Mouse (Mus musculus): ENCODE measurements at regions not wholly inside any gene's neighbourhood (a gene's known extent, or its start where the extent isn't known, plus 50 kb on each side); places are given as distances from the start of the nearest gene placed in this dataset.
"Not testable (repeated sequence)": the region's sequence is repeated elsewhere in the genome, so short reads cannot be mapped to it uniquely, and the experiment has no call there.

DNA sequence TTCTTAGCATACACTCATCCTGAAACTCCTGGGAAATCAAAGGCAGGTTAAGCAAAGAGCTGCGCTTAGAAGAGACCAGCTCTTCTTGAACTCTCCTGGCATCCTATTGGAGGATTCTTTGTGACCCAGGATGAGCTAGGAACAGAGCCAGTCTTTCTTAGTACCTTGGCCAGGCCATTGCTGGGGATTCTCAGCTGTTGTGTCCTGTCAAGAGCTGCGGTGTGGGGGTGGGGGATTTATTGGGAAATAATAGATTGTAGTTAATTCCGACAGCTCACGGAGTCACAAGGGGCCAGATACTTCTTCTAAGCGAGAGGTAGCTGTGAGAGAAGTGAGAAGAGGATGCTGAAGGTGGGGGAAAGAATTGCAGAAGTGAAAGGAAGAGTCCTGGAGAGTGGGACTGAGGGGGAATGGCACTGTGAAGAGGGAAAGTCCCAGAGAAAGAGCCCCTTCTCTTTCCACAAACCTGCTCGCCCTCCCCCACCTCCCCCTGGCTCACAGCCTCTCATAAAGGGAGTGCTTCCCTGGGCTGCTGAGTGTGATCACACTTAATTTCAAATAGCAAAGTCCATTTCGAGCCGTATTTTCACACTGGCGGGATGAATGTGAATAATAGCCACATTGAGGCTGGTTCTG, 129.8 kb downstream of the Gm5426 start:
- Histone ChIP-seq H3K9ac (ENCODE audit: low read length) (no peak overlapping the region), H3K27me3 (ENCODE audit: control insufficient read depth, insufficient read depth, low read length) (no peaks in the 10 kb centered on the region), H3K9me3 (ENCODE audit: control insufficient read depth, low read length) (no peaks in the 10 kb centered on the region), H3K27ac (replicated peaks) (no peak overlapping the region), H3K4me2 (replicated peaks; ENCODE audit: low read depth) (no peak overlapping the region), H3K36me3 (ENCODE audit: control insufficient read depth, insufficient read depth, low read length) (no peaks in the 10 kb centered on the region), H3K4me3 (ENCODE audit: low read depth, low read length) (no peak overlapping the region), H3K4me1 (replicated peaks; ENCODE audit: control insufficient read depth, insufficient read depth) (peaks cover 4% of the 10 kb centered on the region)
- DNase-seq (ENCODE audit: low spot score) (no peak), ATAC-seq (ENCODE audit: low FRiP score, low TSS enrichment) (no peak)
- 63% methylated on average over 8 of the region's 9 CpGs for WGBS
- TF ChIP-seq EP300 (optimal IDR thresholded peaks at IDR 0.05) (no peak), CTCF (IDR thresholded peaks at IDR 0.05; ENCODE audit: low read depth) (no peak)

DNA sequence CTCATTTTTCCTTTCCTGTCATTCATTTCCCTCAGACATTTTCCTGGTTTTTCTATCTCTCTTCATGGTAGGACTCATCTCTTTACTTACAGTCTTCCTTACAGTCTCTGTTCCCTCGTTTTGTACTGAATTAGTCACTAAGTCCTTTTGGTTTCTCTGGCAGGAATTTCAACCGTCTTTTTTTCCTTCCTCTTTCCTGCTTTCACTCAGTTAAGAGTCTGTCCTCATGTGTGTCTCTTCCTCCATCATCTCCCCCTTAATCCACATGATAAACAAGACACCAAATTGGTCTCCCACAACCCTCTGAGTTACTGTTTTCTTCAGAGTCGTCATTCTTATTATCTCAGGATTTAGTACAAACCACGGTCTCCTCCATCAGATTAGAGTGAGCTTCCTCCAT, 131.2 kb downstream of the Gm5426 start:
- Histone ChIP-seq H3K27ac (replicated peaks) (no peak overlapping the region), H3K9ac (ENCODE audit: low read length) (no peak overlapping the region), H3K4me1 (replicated peaks; ENCODE audit: control insufficient read depth, insufficient read depth) (peaks cover 4% of the 10 kb centered on the region), H3K4me2 (replicated peaks; ENCODE audit: low read depth) (no peak overlapping the region), H3K36me3 (ENCODE audit: control insufficient read depth, insufficient read depth, low read length) (no peaks in the 10 kb centered on the region), H3K9me3 (ENCODE audit: control insufficient read depth, low read length) (no peaks in the 10 kb centered on the region), H3K27me3 (ENCODE audit: control insufficient read depth, insufficient read depth, low read length) (no peaks in the 10 kb centered on the region), H3K4me3 (ENCODE audit: low read depth, low read length) (no peak overlapping the region)
- TF ChIP-seq EP300 (optimal IDR thresholded peaks at IDR 0.05) (no peak), CTCF (IDR thresholded peaks at IDR 0.05; ENCODE audit: low read depth) (no peak)
- ATAC-seq (ENCODE audit: low FRiP score, low TSS enrichment) = no peak
- DNase-seq (ENCODE audit: low spot score) = no peak
- WGBS = 69% methylated on average over 4 of the region's 4 CpGs

DNA sequence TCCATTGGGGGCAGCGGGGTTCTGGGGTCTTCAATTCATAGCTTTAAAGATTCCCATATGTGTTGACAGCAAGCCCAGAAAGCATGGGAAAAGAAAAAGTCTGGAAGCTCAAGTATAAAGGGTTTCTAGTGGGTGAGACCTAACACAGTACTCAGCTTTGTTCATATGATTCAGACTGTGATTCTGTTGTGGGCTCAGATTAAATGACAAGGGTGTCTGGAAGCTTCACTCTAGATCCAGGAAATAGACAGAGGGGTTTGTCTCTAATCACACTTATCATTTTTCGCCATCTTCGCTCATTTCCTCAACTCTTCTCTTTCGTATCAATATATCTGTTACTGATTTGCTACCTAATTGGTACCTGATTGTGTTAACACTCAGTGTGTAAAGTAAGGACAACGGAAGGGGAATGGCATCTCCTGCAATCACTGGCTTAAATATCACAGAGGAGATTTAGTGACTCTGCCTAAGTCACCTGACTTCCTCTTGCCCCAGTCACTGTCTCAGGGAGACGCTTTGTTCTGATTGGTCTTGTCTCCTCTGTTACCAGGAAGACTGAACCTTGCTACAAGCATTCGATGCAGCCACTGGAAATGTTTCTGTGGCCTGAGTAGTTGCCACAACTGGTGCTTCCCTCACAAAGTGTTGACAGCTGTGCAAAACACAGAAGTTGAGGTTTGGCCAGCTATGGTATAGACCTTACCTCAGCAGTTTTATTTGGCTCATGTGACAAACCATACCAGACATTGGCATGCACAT, 137.4 kb downstream of the Gm5426 start:
- no peaks in the 10 kb centered on the region for H3K36me3 ChIP-seq (ENCODE audit: control insufficient read depth, insufficient read depth, low read length)
- H3K27ac ChIP-seq (replicated peaks) = no peak overlapping the region
- no peaks in the 10 kb centered on the region for H3K4me1 ChIP-seq (replicated peaks; ENCODE audit: control insufficient read depth, insufficient read depth)
- H3K4me2 ChIP-seq (replicated peaks; ENCODE audit: low read depth) = no peak overlapping the region
- no peak overlapping the region for H3K9ac ChIP-seq (ENCODE audit: low read length)
- DNase-seq (ENCODE audit: low spot score) (no peak), ATAC-seq (ENCODE audit: low FRiP score, low TSS enrichment) (no peak)
- WGBS = 82% methylated on average over 7 of the region's 7 CpGs
- H3K9me3 ChIP-seq (ENCODE audit: control insufficient read depth, low read length) = no peaks in the 10 kb centered on the region
- H3K27me3 ChIP-seq (ENCODE audit: control insufficient read depth, insufficient read depth, low read length) = no peaks in the 10 kb centered on the region
- H3K4me3 ChIP-seq (ENCODE audit: low read depth, low read length) = no peak overlapping the region
- no peak for TF ChIP-seq EP300 (optimal IDR thresholded peaks at IDR 0.05)
- no peak for TF ChIP-seq CTCF (IDR thresholded peaks at IDR 0.05; ENCODE audit: low read depth)

DNA sequence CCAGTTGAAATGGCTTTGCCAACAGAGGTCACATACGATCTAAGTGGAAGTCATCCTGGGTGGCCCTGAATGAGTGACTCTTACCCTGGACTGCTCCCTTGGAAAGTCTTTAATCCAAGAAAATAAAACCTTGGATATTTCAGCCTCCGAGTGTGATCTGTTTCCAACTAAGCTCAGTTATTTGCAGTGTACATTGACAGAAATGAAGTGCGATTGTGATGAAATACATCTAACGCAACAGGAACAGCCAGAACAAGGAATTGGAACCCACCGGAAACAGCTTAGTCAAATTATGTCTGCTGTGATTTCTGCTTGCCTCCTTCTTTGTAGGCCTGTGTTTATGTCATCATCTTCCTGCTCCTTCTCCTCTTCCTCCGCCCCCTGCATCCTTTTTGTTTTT, 143.7 kb downstream of the Gm5426 start:
- H3K27me3 ChIP-seq (ENCODE audit: control insufficient read depth, insufficient read depth, low read length) = no peaks in the 10 kb centered on the region
- WGBS = 73% methylated on average over 6 of the region's 6 CpGs
- H3K4me2 ChIP-seq (replicated peaks; ENCODE audit: low read depth) = no peak overlapping the region
- no peak overlapping the region for H3K4me3 ChIP-seq (ENCODE audit: low read depth, low read length)
- DNase-seq (ENCODE audit: low spot score) (no peak), ATAC-seq (ENCODE audit: low FRiP score, low TSS enrichment) (no peak)
- H3K36me3 ChIP-seq (ENCODE audit: control insufficient read depth, insufficient read depth, low read length) = no peaks in the 10 kb centered on the region
- TF ChIP-seq EP300 (optimal IDR thresholded peaks at IDR 0.05) (no peak), CTCF (IDR thresholded peaks at IDR 0.05; ENCODE audit: low read depth) (no peak)
- H3K9me3 ChIP-seq (ENCODE audit: control insufficient read depth, low read length) = no peaks in the 10 kb centered on the region
- H3K27ac ChIP-seq (replicated peaks) = no peak overlapping the region
- no peaks in the 10 kb centered on the region for H3K4me1 ChIP-seq (replicated peaks; ENCODE audit: control insufficient read depth, insufficient read depth)
- no peak overlapping the region for H3K9ac ChIP-seq (ENCODE audit: low read length)

DNA sequence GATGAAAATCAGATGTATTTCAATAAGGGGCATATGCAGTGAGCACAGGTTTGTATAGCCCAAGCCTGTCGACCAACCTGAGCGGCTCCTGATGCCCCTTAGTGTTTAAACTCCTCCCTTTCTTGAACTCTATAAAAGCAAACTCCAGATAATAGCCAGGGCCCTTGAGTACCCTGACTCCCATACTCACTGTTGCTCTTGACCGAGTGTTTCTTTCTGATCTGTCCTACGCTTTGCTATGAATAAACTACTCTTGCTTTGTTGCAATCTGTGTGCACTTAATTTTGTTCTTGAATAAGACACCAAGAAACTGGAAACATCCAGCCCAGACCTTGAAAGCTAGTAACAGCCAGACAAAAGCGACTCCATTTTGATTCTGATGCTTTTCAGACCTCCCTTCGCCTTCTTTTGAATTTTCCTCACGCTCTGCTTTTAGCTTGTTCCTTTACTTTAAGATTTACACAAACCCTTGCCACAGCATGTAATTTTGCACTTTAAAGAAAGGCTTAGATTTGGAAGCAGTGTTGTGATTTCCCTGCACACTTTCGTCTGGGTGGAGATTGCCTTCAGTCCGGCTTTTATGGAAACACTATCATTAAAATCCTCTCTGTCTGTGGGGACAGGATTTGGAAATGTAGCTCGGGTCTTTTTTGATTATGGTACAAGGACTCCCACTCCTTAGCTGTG, 149.1 kb downstream of the Gm5426 start:
- Histone ChIP-seq H3K4me1 (replicated peaks; ENCODE audit: control insufficient read depth, insufficient read depth) (no peaks in the 10 kb centered on the region), H3K4me2 (replicated peaks; ENCODE audit: low read depth) (no peak overlapping the region), H3K27me3 (ENCODE audit: control insufficient read depth, insufficient read depth, low read length) (no peaks in the 10 kb centered on the region), H3K9me3 (ENCODE audit: control insufficient read depth, low read length) (no peaks in the 10 kb centered on the region), H3K9ac (ENCODE audit: low read length) (no peak overlapping the region), H3K4me3 (ENCODE audit: low read depth, low read length) (no peak overlapping the region), H3K36me3 (ENCODE audit: control insufficient read depth, insufficient read depth, low read length) (no peaks in the 10 kb centered on the region), H3K27ac (replicated peaks) (no peak overlapping the region)
- TF ChIP-seq EP300 (optimal IDR thresholded peaks at IDR 0.05) (no peak), CTCF (IDR thresholded peaks at IDR 0.05; ENCODE audit: low read depth) (no peak)
- DNase-seq (ENCODE audit: low spot score) (no peak), ATAC-seq (ENCODE audit: low FRiP score, low TSS enrichment) (no peak)
- WGBS = 75% methylated on average over 10 of the region's 10 CpGs

DNA sequence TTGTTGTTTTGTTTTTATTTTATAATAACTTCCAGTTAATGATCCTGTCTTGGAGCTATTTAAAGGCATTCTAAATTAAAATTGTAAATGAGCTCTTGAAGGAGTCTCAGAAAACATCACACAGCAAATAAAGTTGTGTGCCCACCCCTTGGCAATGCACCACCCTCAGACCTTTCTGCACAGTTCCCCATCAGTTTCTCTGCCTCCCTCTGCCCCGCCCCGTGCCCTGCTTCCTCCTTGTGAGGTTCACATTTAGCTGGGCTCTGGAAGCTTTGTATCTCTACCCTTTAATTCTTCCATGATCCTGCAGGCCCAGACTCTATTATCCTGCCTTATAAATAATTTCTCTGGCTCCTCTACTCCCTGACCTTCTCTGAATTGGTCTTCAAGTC, 149.7 kb downstream of the Gm5426 start:
- TF ChIP-seq EP300 (optimal IDR thresholded peaks at IDR 0.05) (no peak), CTCF (IDR thresholded peaks at IDR 0.05; ENCODE audit: low read depth) (no peak)
- Histone ChIP-seq H3K9ac (ENCODE audit: low read length) (no peak overlapping the region), H3K4me3 (ENCODE audit: low read depth, low read length) (no peak overlapping the region), H3K27ac (replicated peaks) (no peak overlapping the region), H3K9me3 (ENCODE audit: control insufficient read depth, low read length) (no peaks in the 10 kb centered on the region), H3K27me3 (ENCODE audit: control insufficient read depth, insufficient read depth, low read length) (no peaks in the 10 kb centered on the region), H3K4me2 (replicated peaks; ENCODE audit: low read depth) (no peak overlapping the region), H3K4me1 (replicated peaks; ENCODE audit: control insufficient read depth, insufficient read depth) (no peaks in the 10 kb centered on the region), H3K36me3 (ENCODE audit: control insufficient read depth, insufficient read depth, low read length) (no peaks in the 10 kb centered on the region)
- ATAC-seq (ENCODE audit: low FRiP score, low TSS enrichment) (no peak), DNase-seq (ENCODE audit: low spot score) (no peak)
- WGBS = 62% methylated on average over 2 of the region's 2 CpGs

DNA sequence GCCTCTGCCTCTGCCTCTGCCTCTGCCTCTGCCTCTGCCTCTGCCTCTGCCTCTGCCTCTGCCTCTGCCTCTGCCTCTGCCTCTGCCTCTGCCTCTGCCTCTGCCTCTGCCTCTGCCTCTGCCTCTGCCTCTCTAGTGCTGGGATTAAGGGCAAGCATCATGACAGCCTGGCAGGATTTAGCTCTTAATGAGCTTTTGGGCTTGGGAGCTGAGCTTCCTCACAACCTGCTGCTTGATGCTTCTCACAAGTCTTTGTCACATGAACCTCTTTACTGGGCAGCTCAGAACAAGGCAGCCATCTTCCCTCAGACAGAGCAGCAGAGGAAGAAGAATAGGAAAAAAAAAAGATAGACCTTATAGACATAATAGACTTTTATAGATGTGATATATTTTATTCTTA, 152.6 kb downstream of the Gm5426 start:
- not testable (repeated sequence) for H3K27me3 ChIP-seq (ENCODE audit: control insufficient read depth, insufficient read depth, low read length); H3K4me2 ChIP-seq (replicated peaks; ENCODE audit: low read depth); H3K4me3 ChIP-seq (ENCODE audit: low read depth, low read length); H3K4me1 ChIP-seq (replicated peaks; ENCODE audit: control insufficient read depth, insufficient read depth); H3K9me3 ChIP-seq (ENCODE audit: control insufficient read depth, low read length); H3K27ac ChIP-seq (replicated peaks); H3K9ac ChIP-seq (ENCODE audit: low read length); DNase-seq (ENCODE audit: low spot score); ATAC-seq (ENCODE audit: low FRiP score, low TSS enrichment); H3K36me3 ChIP-seq (ENCODE audit: control insufficient read depth, insufficient read depth, low read length)

Data from stomach, postnatal 0 days (tissue).